Mouse (Mus musculus): Measurements from ENCODE around the gene Atp8a2. TPM values are rescaled to one million over a fixed set of nuclear protein-coding genes. Genes with fewer than 3 reads are reported as not detected.

Gene Atp8a2
- polyA plus RNA-seq, 1 experiment = 0.16 TPM

- TF ChIP-seq CTCF (IDR thresholded peaks at IDR 0.05; ENCODE audit: low read depth, low read length) = no peak
- no peak for TF ChIP-seq POLR2A (IDR thresholded peaks at IDR 0.05; ENCODE audit: borderline replicate concordance, low read depth, low read length)
Measured at GRCm38 (mm10) chr14:59868369-59868768, 328.6 kb downstream of the Atp8a2 start.

GRCm38 (mm10) chr14:59867749-59868148 is 329.2 kb downstream of the Atp8a2 start:
- Histone ChIP-seq H3K4me3 (ENCODE audit: insufficient read depth, low read length) (no peak overlapping the region), H3K4me1 (ENCODE audit: control insufficient read depth, insufficient read depth, low read length) (no peaks in the 10 kb centered on the region), H3K27ac (ENCODE audit: insufficient read depth, low read depth, low read length) (no peak overlapping the region)
- TF ChIP-seq POLR2A (IDR thresholded peaks at IDR 0.05; ENCODE audit: borderline replicate concordance, low read depth, low read length) (no peak), CTCF (IDR thresholded peaks at IDR 0.05; ENCODE audit: low read depth, low read length) (no peak)

More at GRCm38 (mm10) chr14:59868369-59868768, 328.6 kb downstream of the Atp8a2 start:
- Histone ChIP-seq H3K27ac (ENCODE audit: insufficient read depth, low read depth, low read length) (no peak overlapping the region), H3K4me3 (ENCODE audit: insufficient read depth, low read length) (no peak overlapping the region), H3K4me1 (ENCODE audit: control insufficient read depth, insufficient read depth, low read length) (no peaks in the 10 kb centered on the region)

- Histone ChIP-seq H3K27ac (ENCODE audit: insufficient read depth, low read depth, low read length) (no peak overlapping the region), H3K4me3 (ENCODE audit: insufficient read depth, low read length) (no peak overlapping the region), H3K4me1 (ENCODE audit: control insufficient read depth, insufficient read depth, low read length) (no peaks in the 10 kb centered on the region)
- no peak for TF ChIP-seq CTCF (IDR thresholded peaks at IDR 0.05; ENCODE audit: low read depth, low read length)
- TF ChIP-seq POLR2A (IDR thresholded peaks at IDR 0.05; ENCODE audit: borderline replicate concordance, low read depth, low read length) = no peak
Measured at GRCm38 (mm10) chr14:59866001-59866400, 331.0 kb downstream of the Atp8a2 start.

GRCm38 (mm10) chr14:59862351-59862750 is 334.6 kb downstream of the Atp8a2 start:
- no peak overlapping the region for H3K4me3 ChIP-seq (ENCODE audit: insufficient read depth, low read length)
- TF ChIP-seq CTCF (IDR thresholded peaks at IDR 0.05; ENCODE audit: low read depth, low read length) (no peak), POLR2A (IDR thresholded peaks at IDR 0.05; ENCODE audit: borderline replicate concordance, low read depth, low read length) (no peak)
- no peak overlapping the region for H3K27ac ChIP-seq (ENCODE audit: insufficient read depth, low read depth, low read length)
- no peaks in the 10 kb centered on the region for H3K4me1 ChIP-seq (ENCODE audit: control insufficient read depth, insufficient read depth, low read length)

GRCm38 (mm10) chr14:59859830-59860229 is 337.1 kb downstream of the Atp8a2 start:
- TF ChIP-seq CTCF (IDR thresholded peaks at IDR 0.05; ENCODE audit: low read depth, low read length) (no peak), POLR2A (IDR thresholded peaks at IDR 0.05; ENCODE audit: borderline replicate concordance, low read depth, low read length) (no peak)
- no peaks in the 10 kb centered on the region for H3K4me1 ChIP-seq (ENCODE audit: control insufficient read depth, insufficient read depth, low read length)
- H3K27ac ChIP-seq (ENCODE audit: insufficient read depth, low read depth, low read length) = no peak overlapping the region
- no peak overlapping the region for H3K4me3 ChIP-seq (ENCODE audit: insufficient read depth, low read length)

GRCm38 (mm10) chr14:59858501-59859225 is 338.3 kb downstream of the Atp8a2 start:
- Histone ChIP-seq H3K4me3 (ENCODE audit: insufficient read depth, low read length) (no peak overlapping the region), H3K27ac (ENCODE audit: insufficient read depth, low read depth, low read length) (no peak overlapping the region), H3K4me1 (ENCODE audit: control insufficient read depth, insufficient read depth, low read length) (no peaks in the 10 kb centered on the region)
- no peak for TF ChIP-seq POLR2A (IDR thresholded peaks at IDR 0.05; ENCODE audit: borderline replicate concordance, low read depth, low read length)
- no peak for TF ChIP-seq CTCF (IDR thresholded peaks at IDR 0.05; ENCODE audit: low read depth, low read length)

- Histone ChIP-seq H3K4me1 (ENCODE audit: control insufficient read depth, insufficient read depth, low read length) (no peaks in the 10 kb centered on the region), H3K4me3 (ENCODE audit: insufficient read depth, low read length) (no peak overlapping the region), H3K27ac (ENCODE audit: insufficient read depth, low read depth, low read length) (no peak overlapping the region)
- TF ChIP-seq POLR2A (IDR thresholded peaks at IDR 0.05; ENCODE audit: borderline replicate concordance, low read depth, low read length) = no peak
- TF ChIP-seq CTCF (IDR thresholded peaks at IDR 0.05; ENCODE audit: low read depth, low read length) = no peak
Measured at GRCm38 (mm10) chr14:59853139-59853538, 343.8 kb downstream of the Atp8a2 start.

- Histone ChIP-seq H3K4me1 (ENCODE audit: control insufficient read depth, insufficient read depth, low read length) (no peaks in the 10 kb centered on the region), H3K4me3 (ENCODE audit: insufficient read depth, low read length) (no peak overlapping the region), H3K27ac (ENCODE audit: insufficient read depth, low read depth, low read length) (no peak overlapping the region)
- TF ChIP-seq POLR2A (IDR thresholded peaks at IDR 0.05; ENCODE audit: borderline replicate concordance, low read depth, low read length) = no peak
- no peak for TF ChIP-seq CTCF (IDR thresholded peaks at IDR 0.05; ENCODE audit: low read depth, low read length)
Measured at GRCm38 (mm10) chr14:59846609-59847375, 350.2 kb downstream of the Atp8a2 start.

- Histone ChIP-seq H3K4me3 (ENCODE audit: insufficient read depth, low read length) (no peak overlapping the region), H3K4me1 (ENCODE audit: control insufficient read depth, insufficient read depth, low read length) (no peaks in the 10 kb centered on the region), H3K27ac (ENCODE audit: insufficient read depth, low read depth, low read length) (no peak overlapping the region)
- TF ChIP-seq CTCF (IDR thresholded peaks at IDR 0.05; ENCODE audit: low read depth, low read length) (no peak), POLR2A (IDR thresholded peaks at IDR 0.05; ENCODE audit: borderline replicate concordance, low read depth, low read length) (no peak)
Measured at GRCm38 (mm10) chr14:59843264-59843942, 353.6 kb downstream of the Atp8a2 start.
